Mouse (Mus musculus): ENCODE data around the gene Btbd35f16. TPM values are rescaled to one million over a fixed set of nuclear protein-coding genes. Genes with fewer than 3 reads are reported as not detected.
"Not testable (repeated sequence)": the region's sequence is repeated elsewhere in the genome, so short reads cannot be mapped to it uniquely, and the experiment has no call there.

The Btbd35f16 gene
- total RNA-seq (2021), result not detected

DNA sequence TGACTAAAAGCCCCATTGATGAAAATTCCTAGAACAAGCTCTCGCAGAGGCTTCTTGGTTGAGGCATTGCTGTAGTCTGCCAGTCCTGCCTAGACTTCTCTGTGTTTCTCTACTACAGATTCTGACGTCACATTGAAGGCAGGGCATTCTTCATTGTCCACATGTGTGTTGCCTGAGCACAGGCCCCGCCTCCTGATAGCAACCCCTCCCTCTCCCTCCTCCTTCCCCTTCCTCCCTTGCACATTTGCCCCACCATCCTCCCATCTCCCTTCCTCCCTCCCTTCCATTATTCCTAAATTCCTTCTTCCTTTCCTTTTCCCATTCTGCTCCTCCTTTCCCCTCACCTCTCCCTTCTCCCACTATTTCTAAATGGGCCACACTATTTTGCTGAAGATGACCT, at the start of gene Btbd35f16:
TSS of gene Btbd35f16 (minus strand) at position 101 of the 400 bp plus-strand sequence.
- DNase-seq, result not testable (repeated sequence)

Other genes with a start within 250 kb of the Btbd35f16 start
- not detected for gene Btbd35f10, start 204.1 kb downstream of the Btbd35f16 start, total RNA-seq (2021)
- not detected for gene Btbd35f3, start 80.7 kb upstream of the Btbd35f16 start, total RNA-seq (2021)
- gene Btbd35f28, start 239.6 kb upstream of the Btbd35f16 start, total RNA-seq (2021), result not detected